Mouse (Mus musculus) liver, postnatal 0 days (tissue): ENCODE measurements around the gene Gm20388.

Experiments
- CTCF ChIP-seq: sonication (generic); IDR thresholded peaks from 2 replicates; pipeline ENCODE4 v1.5.1; 2016; ENCODE audit warnings: antibody characterized with exemption, low read depth
- EP300 ChIP-seq: IDR thresholded peaks from 2 replicates; pipeline ENCODE4 v1.6.1; 2016; ENCODE audit warnings: antibody characterized with exemption, low read depth, mild to moderate bottlenecking

- TF ChIP-seq EP300 (no peak), CTCF (no peak)
Observed at GRCm38 (mm10) chr8:121474161-121474897, 1563.7 kb downstream of the Gm20388 start.
